Mouse (Mus musculus): ENCODE measurements around the gene Vmn2r56. TPM values are rescaled to one million over a fixed set of nuclear protein-coding genes. Genes with fewer than 3 reads are reported as not detected.
"Not testable (repeated sequence)": the region's sequence is repeated elsewhere in the genome, so short reads cannot be mapped to it uniquely, and the experiment has no call there.

Gene Vmn2r56
- polyA plus RNA-seq, 1 experiment from 2014 or later, result not detected

GRCm38 (mm10) chr7:12640219-12640618 is 94.6 kb downstream of the Vmn2r56 start, which contains the start of gene Vmn2r54:
TSS of gene Vmn2r54 (minus strand) at chr7:12640319.
- H3K4me1 ChIP-seq (replicated peaks; ENCODE audit: control insufficient read depth, insufficient read depth, low read length); H3K9ac ChIP-seq (ENCODE audit: low read length); H3K36me3 ChIP-seq (ENCODE audit: control insufficient read depth, insufficient read depth, low read length); H3K4me3 ChIP-seq (ENCODE audit: low read depth, low read length); H3K27me3 ChIP-seq (replicated peaks; ENCODE audit: control insufficient read depth, insufficient read depth, low read length); H3K27ac ChIP-seq (ENCODE audit: low read depth); H3K4me2 ChIP-seq (ENCODE audit: low read length); ATAC-seq (replicated peaks; ENCODE audit: low FRiP score, low TSS enrichment, low read depth); H3K9me3 ChIP-seq (ENCODE audit: control insufficient read depth, low read length); DNase-seq (ENCODE audit: low spot score): not testable (repeated sequence)
- WGBS, result 82% methylated on average over 3 of the region's 4 CpGs

Other genes with a start within 250 kb of the Vmn2r56 start
- gene 2900092C05Rik, start 222.5 kb downstream of the Vmn2r56 start, polyA plus RNA-seq (2014; fragmentation: Nextera tagmentation; extraction: Ambion mirVana), result not detected in 2 replicates
- not detected in 2 replicates for gene Vmn2r53, start 126.2 kb downstream of the Vmn2r56 start, polyA plus RNA-seq (2014; fragmentation: Nextera tagmentation; extraction: Ambion mirVana)
- not detected in 2 replicates for gene Vmn2r54, start 94.7 kb downstream of the Vmn2r56 start, polyA plus RNA-seq (2014; fragmentation: Nextera tagmentation; extraction: Ambion mirVana)
- gene Vmn2r55, start 50.0 kb downstream of the Vmn2r56 start, polyA plus RNA-seq (2014; fragmentation: Nextera tagmentation; extraction: Ambion mirVana), result not detected in 2 replicates
- 7.6 and 8.4 TPM in 2 replicates for gene Zscan18, start 68.6 kb upstream of the Vmn2r56 start, polyA plus RNA-seq (2014; fragmentation: Nextera tagmentation; extraction: Ambion mirVana)
- gene Zfp329, start 83.9 kb upstream of the Vmn2r56 start, polyA plus RNA-seq (2014; fragmentation: Nextera tagmentation; extraction: Ambion mirVana), result 15.1 and 16.2 TPM in 2 replicates
- 28.7 and 29.5 TPM in 2 replicates for gene Zfp110, start 99.8 kb upstream of the Vmn2r56 start, polyA plus RNA-seq (2014; fragmentation: Nextera tagmentation; extraction: Ambion mirVana)
- 4.4 and 4.8 TPM in 2 replicates for gene Zfp128, start 146.2 kb upstream of the Vmn2r56 start, polyA plus RNA-seq (2014; fragmentation: Nextera tagmentation; extraction: Ambion mirVana)
- gene Zscan22, start 162.8 kb upstream of the Vmn2r56 start, polyA plus RNA-seq (2014; fragmentation: Nextera tagmentation; extraction: Ambion mirVana), result 17.4 and 21.6 TPM in 2 replicates
- gene Rps5, start 187.3 kb upstream of the Vmn2r56 start, polyA plus RNA-seq (2014; fragmentation: Nextera tagmentation; extraction: Ambion mirVana), result 1,510 and 1,578 TPM in 2 replicates
- gene Rnf225, start 192.4 kb upstream of the Vmn2r56 start, polyA plus RNA-seq (2014; fragmentation: Nextera tagmentation; extraction: Ambion mirVana), result 0.45 and 0.63 TPM in 2 replicates
- gene Zfp324, start 230.8 kb upstream of the Vmn2r56 start, polyA plus RNA-seq (2014; fragmentation: Nextera tagmentation; extraction: Ambion mirVana), result 7.4 and 8.3 TPM in 2 replicates
- 5.4 and 6.5 TPM in 2 replicates for gene Zfp446, start 242.8 kb upstream of the Vmn2r56 start, polyA plus RNA-seq (2014; fragmentation: Nextera tagmentation; extraction: Ambion mirVana)